Mouse (Mus musculus) heart, postnatal 14 days (tissue): ENCODE results near the gene Fscn1. TPM values are rescaled to one million over a fixed set of nuclear protein-coding genes. Genes with fewer than 3 reads are reported as not detected.

Experiments used
- DNase-seq, 2 experiments: peaks; one replicate each; pipeline ENCODE4 v3.0.0; 2021 to 2022
- intact Hi-C: fragments of 180-260 bp; cut with DNase I; formaldehyde crosslinking; loops from one replicate; pipeline ENCODE4 v1.15.1; 2025
- long read RNA-seq, 2 experiments: library from polyadenylated mRNA; stranded (forward); transcript quantifications; one replicate each; pipeline ENCODE4 v2.0.0; 2021
- total RNA-seq, 2 experiments: library from RNA; stranded (reverse); gene quantifications; 2 replicates each; pipeline ENCODE4 v1.2.3; 2021

Fscn1 gene
- total RNA-seq: 10 to 100 TPM; 47.3 to 68.9 TPM
- long read RNA-seq, experiment 1, transcript Fscn1-201 (5 exons, 2,675 nt): major isoform, 192 of 197 reads
- long read RNA-seq, experiment 1, partial matches to known transcripts: 2 of 197 reads
- long read RNA-seq, experiment 1, other reads (novel, unspliced or antisense): 2 of 197 reads
- long read RNA-seq, experiment 2, transcript Fscn1-201 (5 exons, 2,675 nt): major isoform, 177 of 190 reads
- long read RNA-seq, experiment 2, partial matches to known transcripts: 12 of 190 reads
- long read RNA-seq, experiment 2, other reads (novel, unspliced or antisense): 1 of 190 reads

DNA sequence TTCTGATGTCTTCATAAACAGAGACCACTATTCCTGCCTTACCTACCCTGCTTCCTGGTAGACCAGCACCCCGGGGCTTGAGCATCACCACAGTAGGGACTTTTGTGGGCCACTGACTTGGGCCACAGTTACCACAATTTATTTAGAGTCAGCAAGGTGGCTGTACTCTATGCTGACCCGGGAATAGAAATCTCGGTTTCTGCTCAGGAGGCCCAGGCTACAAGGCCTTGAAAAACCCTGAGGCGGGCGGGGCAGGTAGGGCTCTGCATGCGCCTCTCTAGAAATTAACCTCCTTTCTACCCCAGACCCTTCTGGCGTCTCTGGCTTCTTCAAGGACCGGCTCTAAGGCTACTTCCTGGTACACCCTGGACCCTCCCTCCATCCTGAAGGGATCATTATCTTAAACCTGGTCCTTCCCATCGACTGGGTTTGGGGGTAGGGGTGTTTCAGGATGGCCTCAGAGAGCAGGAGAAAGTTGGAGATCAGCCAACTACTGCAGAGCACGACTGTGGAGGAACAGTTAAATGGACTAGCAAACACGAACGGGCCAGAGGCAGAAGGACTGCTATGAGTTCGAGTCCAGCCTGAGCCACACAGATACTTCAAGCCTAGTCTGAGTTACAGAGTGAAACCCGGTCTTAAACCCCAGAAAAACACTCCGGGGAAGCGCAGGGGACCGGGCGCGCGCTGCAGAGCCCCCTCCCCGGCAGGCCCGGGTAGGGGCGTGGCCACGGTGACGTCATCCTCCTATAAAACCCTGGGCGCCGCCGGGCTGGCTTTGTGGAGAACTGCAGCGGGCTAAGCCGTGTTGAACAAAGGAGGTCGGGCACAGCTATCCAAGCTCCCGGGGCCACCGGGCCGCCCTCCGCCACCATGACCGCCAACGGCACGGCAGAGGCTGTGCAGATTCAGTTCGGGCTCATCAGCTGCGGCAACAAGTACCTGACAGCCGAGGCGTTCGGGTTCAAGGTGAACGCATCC, at the start of gene Fscn1:
Gene Fscn1, plus strand, starts transcription at position 768 of the 981 bp plus-strand sequence.
- DNase-seq: peak; percentile 93 to 94
- intact Hi-C loops: loop anchor here (2.0 to 5.0 kb wide), 3 partner anchors 17 to 57 kb away; no protein-coding TSS in a partner anchor

DNA sequence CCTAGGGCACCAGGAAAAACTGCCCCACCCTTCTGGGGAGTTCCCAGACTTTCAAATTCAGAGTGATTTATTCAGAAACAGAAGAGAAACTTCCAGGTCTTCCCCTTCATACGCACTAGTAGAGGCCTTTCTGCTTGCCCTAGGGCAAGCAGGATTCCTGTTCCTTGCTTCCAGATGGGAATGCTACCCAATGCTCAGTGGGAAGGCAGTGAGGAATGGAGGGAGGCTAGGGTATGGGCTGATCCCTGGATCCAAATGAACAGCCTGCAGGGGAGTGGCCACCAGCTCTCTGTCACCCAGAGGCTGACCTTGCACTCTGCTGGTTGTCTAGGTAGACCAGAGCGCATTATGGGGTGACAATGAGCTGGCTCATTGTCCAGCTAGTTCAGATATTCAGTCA, 48.5 kb upstream of the Fscn1 start:
- DNase-seq: no peak
- intact Hi-C loops: loop anchor here (2.0 kb wide), 1 partner anchor 15 kb away; no protein-coding TSS in a partner anchor

- intact Hi-C loops: no loop called here
- DNase-seq: no peak
Observed at GRCm38 (mm10) chr5:142912320-142912719, 47.8 kb upstream of the Fscn1 start.

GRCm38 (mm10) chr5:142912739-142913138, 47.4 kb upstream of the Fscn1 start:
- no peak for DNase-seq
- intact Hi-C loops: no loop called here

- intact Hi-C loops: no loop called here
- no peak for DNase-seq
Observed at GRCm38 (mm10) chr5:142915231-142915630, 44.9 kb upstream of the Fscn1 start.

DNA sequence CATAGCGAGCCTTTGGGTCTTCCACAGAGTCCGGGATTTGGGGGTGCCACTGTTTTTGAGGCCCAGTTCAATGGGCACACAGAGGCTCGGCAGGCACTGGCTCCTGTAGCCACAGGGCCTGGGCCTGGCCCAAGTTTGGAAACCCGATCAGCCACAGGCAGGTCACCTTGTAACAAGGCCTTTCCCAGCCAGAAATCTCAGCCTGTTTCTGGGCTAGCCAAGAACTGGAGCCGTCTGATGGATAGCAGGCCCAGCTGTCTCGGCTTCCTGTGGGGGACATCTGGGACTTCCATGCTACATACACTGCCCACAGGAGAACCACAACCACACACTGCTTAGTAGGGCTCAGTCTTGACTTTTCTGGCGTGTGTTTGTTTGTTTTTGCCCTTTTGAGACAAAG, 43.5 kb upstream of the Fscn1 start:
- intact Hi-C loops: no loop called here
- peak in 1 of 2 experiments; percentile 32 for DNase-seq

DNA sequence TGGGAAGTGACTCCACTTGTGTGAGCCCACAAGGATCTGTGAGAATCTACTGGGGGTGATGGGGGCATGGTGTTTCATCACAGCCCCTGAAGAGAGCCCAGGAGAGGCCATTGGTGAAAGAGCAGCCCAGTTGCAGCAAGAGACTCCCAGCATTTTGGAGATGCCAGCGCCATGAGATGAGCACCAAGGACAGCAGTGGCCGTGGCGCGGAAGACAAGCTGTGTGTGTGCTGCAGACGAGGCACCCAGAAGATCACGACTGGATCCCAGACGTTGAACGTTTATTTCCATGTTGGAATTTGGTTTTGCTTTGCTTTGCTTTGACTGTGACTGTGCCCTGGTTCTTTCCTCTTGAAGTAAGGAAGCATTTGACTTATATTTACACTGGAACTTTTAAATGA, 42.7 kb upstream of the Fscn1 start:
- intact Hi-C loops: no loop called here
- DNase-seq: no peak

GRCm38 (mm10) chr5:142920311-142921073, 39.7 kb upstream of the Fscn1 start:
- intact Hi-C loops: no loop called here

GRCm38 (mm10) chr5:142921074-142921459, 39.1 kb upstream of the Fscn1 start:
- intact Hi-C loops: no loop called here

More at GRCm38 (mm10) chr5:142920311-142921073, 39.7 kb upstream of the Fscn1 start:
- DNase-seq: peak; percentile 79 to 80

GRCm38 (mm10) chr5:142922251-142922650, 37.9 kb upstream of the Fscn1 start:
- no peak for DNase-seq
- intact Hi-C loops: no loop called here

More at GRCm38 (mm10) chr5:142921074-142921459, 39.1 kb upstream of the Fscn1 start:
- DNase-seq: no peak

DNA sequence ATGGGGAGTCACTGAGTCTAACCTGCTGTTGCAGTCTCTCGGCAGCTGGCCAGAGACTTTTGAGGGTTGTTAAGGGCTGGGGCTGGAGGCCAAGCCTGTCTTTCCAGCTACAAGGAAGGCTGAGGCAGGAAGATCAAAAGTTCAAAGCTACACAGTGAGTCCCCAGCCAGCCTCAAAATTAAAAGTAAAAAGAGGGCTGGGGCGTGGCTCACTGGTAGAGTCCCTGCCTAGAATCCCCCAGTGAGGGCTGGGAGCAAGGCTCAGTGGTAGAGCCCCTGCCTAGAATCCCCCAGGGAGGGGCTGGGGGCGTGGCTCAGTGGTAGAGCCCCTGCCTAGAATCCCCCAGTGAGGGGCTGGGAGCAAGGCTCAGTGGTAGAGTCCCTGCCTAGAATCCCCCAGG, 36.4 kb upstream of the Fscn1 start:
- no peak for DNase-seq
- intact Hi-C loops: no loop called here

DNA sequence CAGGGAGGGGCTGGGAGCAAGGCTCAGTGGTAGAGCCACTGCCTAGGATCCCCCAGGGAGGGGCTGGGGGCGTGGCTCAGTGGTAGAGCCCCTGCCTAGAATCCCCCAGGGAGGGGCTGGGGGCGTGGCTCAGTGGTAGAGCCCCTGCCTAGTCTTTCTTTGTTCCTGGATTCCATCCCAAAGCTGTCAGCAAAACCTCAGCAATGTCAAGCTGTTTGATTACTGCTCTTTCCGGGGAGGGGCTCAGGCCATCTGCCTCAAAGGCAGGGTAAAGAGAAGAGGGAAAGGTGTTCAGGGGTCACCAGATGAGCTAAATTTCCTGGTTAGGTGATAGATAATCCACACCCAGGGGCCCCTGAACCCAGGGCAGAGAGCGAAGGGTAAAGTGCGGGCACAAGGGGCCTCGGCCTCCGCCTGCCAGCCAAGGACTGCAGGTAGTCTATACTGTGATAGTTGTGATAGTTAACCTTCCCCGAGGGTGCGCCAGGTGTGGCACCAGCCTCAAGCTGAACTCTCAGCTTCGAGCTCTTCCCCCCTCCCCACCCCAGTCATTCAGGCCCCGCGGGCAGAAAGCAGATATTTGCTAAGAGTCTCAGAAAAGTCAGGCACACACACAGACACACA, 35.7 kb upstream of the Fscn1 start:
- intact Hi-C loops: no loop called here

GRCm38 (mm10) chr5:142926204-142926939, 33.8 kb upstream of the Fscn1 start:
- peak; percentile 67 to 77 for DNase-seq
- intact Hi-C loops: loop anchor here (2.0 kb wide), 1 partner anchor 16 kb away; no protein-coding TSS in a partner anchor

More for the DNA sequence above, 35.7 kb upstream of the Fscn1 start:
- DNase-seq: no peak

GRCm38 (mm10) chr5:142926940-142927228, 33.3 kb upstream of the Fscn1 start:
- DNase-seq: no peak
- intact Hi-C loops: loop anchor here (2.0 kb wide), 1 partner anchor 16 kb away; no protein-coding TSS in a partner anchor

GRCm38 (mm10) chr5:142927341-142927930, 32.7 kb upstream of the Fscn1 start:
- DNase-seq: no peak
- intact Hi-C loops: loop anchor here (2.0 kb wide), 1 partner anchor 17 kb away; no protein-coding TSS in a partner anchor

DNA sequence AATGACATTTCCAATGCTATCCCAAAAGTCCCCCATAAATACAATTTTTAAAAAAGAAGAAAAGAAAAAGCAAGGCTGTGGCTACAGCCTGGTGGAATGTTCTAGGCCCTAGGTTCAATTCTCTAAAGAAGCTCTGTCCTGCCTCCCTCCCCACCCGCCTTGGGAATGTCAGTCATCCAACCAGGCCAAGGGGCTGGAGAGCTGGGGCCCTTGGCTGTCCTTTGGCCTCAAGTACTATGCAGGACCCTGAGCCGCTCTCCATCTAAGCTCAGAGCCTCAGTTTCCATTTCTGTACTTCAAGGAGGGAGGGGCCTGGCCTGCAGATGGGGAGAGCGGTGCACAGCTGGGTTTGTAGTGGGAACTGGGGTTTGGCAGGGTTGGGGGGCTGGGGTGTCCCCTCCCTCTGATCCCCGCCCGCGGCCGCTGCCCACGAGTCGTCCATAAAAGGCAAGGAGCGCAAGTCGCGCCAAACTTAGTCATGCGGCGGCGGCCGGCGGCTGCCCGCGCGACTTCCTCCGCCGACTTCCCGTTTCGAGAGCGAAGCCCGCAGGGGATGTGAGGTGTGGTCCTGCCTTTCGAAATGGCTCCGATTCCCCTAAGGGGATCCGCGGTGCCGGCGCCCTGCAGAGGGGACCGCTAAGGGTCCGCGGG, 31.3 kb upstream of the Fscn1 start:
- peak; percentile 85 to 88 for DNase-seq

GRCm38 (mm10) chr5:142929400-142929752, 30.8 kb upstream of the Fscn1 start:
- no peak for DNase-seq
- intact Hi-C loops: no loop called here

More for the DNA sequence above, 31.3 kb upstream of the Fscn1 start:
- intact Hi-C loops: no loop called here

- no peak for DNase-seq
- intact Hi-C loops: loop anchor here (2.0 to 5.0 kb wide), 2 partner anchors 26 to 159 kb away; no protein-coding TSS in a partner anchor
Observed at GRCm38 (mm10) chr5:142931241-142931745, 28.9 kb upstream of the Fscn1 start.
